Mouse (Mus musculus) forebrain, embryonic 14.5 days (tissue): ENCODE data around the gene Mrps9. TPM values are rescaled to one million over a fixed set of nuclear protein-coding genes. Genes with fewer than 3 reads are reported as not detected.

Experiments used
- ATAC-seq: fragments of 200-750 bp; cut with Nextera tagmentation; 2 replicates; pipeline ENCODE4 v1.8.0; 2017; ENCODE audit warnings: mild to moderate bottlenecking, moderate library complexity
- DNase-seq: peaks from one replicate; pipeline ENCODE4 v3.0.0-alpha.2; 2015; ENCODE audit warnings: low spot score
- H3K27ac ChIP-seq: fragments of 300-500 bp; sonication (generic); 2 replicates; pipeline ENCODE4 v1.5.1; 2014; ENCODE audit warnings: low read depth, mild to moderate bottlenecking, control low read depth, low read length, moderate library complexity
- H3K27me3 ChIP-seq: fragments of 300-500 bp; sonication (generic); replicated peaks from 2 replicates; pipeline ENCODE4 v1.6.1; 2014; ENCODE audit warnings: low read length, control low read depth, mixed read lengths; ENCODE audit not compliant: control insufficient read depth, insufficient read depth
- H3K36me3 ChIP-seq: fragments of 300-500 bp; sonication (generic); 2 replicates; pipeline ENCODE4 v1.6.1; 2014; ENCODE audit warnings: low read length, control low read depth; ENCODE audit not compliant: control insufficient read depth, insufficient read depth
- H3K4me1 ChIP-seq: fragments of 300-500 bp; sonication (generic); 2 replicates; pipeline ENCODE4 v1.6.1; 2014; ENCODE audit warnings: antibody characterized with exemption, low read length, control low read depth; ENCODE audit not compliant: control insufficient read depth, insufficient read depth
- H3K4me2 ChIP-seq: fragments of 300-500 bp; sonication (generic); 2 replicates; pipeline ENCODE4 v1.6.1; 2014; ENCODE audit warnings: mild to moderate bottlenecking, control low read depth, low read length
- H3K4me3 ChIP-seq: fragments of 300-500 bp; sonication (generic); 2 replicates; pipeline ENCODE4 v1.5.1; 2014; ENCODE audit warnings: low read depth, low read length, control low read depth
- H3K9ac ChIP-seq: fragments of 300-500 bp; sonication (generic); 2 replicates; pipeline ENCODE4 v1.6.1; 2014; ENCODE audit warnings: mild to moderate bottlenecking, low read length, control low read depth, moderate library complexity
- H3K9me3 ChIP-seq: fragments of 300-500 bp; sonication (generic); replicated peaks from 2 replicates; pipeline ENCODE4 v1.6.1; 2016; ENCODE audit warnings: low read length, control low read depth, mixed read lengths; ENCODE audit not compliant: control insufficient read depth
- WGBS: fragments of 180-500 bp; shearing (Covaris S2); extraction: QIAGEN DNeasy Blood & Tissue Kit; methylation state at CpG from one replicate; pipeline ENCODE4 v1.1.7; 2014; 5-methylcytosine and 5-hydroxymethylcytosine counted together
- polyA plus RNA-seq: library from polyadenylated mRNA; unstranded; fragments of >200 nt; fragmentation: Nextera tagmentation; extraction: Ambion mirVana; gene quantifications from 2 replicates; pipeline ENCODE4 v1.2.1, GENCODE M21; 2014

Gene Mrps9
- polyA plus RNA-seq, 1 experiment from 2014 or later = 48.0 TPM

- 17% methylated on average over 22 of the region's 22 CpGs for WGBS
- DNase-seq = peak; percentile 61
- Histone ChIP-seq H3K36me3 (peaks cover 2% of the 10 kb centered on the region; the same call in 1 of the 2 replicates), H3K9me3 (no peaks in the 10 kb centered on the region), H3K4me2 (peak overlapping the region; percentile 42), H3K4me3 (no peak overlapping the region), H3K9ac (no peak overlapping the region), H3K27ac (peak overlapping the region; percentile 74; the same call in 1 of the 2 replicates), H3K27me3 (no peaks in the 10 kb centered on the region), H3K4me1 (peaks cover 11% of the 10 kb centered on the region)
- ATAC-seq = peak; percentile 55; the same call in 1 of the 2 replicates
Measured at GRCm38 (mm10) chr1:42888541-42889349, 37.7 kb downstream of the Mrps9 start.

GRCm38 (mm10) chr1:42889421-42889887 lies 38.4 kb downstream of the Mrps9 start:
- 0 out of 2 replicates have a peak overlapping the region, but pooled peaks have one; percentile 18 for H3K9ac ChIP-seq
- peaks cover 2% of the 10 kb centered on the region; the same call in 1 of the 2 replicates for H3K36me3 ChIP-seq
- H3K27ac ChIP-seq = peak overlapping the region; percentile 74
- no peak overlapping the region for H3K4me2 ChIP-seq
- 23% methylated on average over 7 of the region's 7 CpGs for WGBS
- no peak overlapping the region for H3K4me3 ChIP-seq
- H3K4me1 ChIP-seq = peaks cover 11% of the 10 kb centered on the region
- H3K27me3 ChIP-seq = no peaks in the 10 kb centered on the region
- ATAC-seq = peak; percentile 77
- DNase-seq = peak; percentile 56
- H3K9me3 ChIP-seq = no peaks in the 10 kb centered on the region

- Histone ChIP-seq H3K4me1 (peaks cover 2% of the 10 kb centered on the region; the same call in 1 of the 2 replicates), H3K9ac (no peak overlapping the region), H3K27me3 (no peaks in the 10 kb centered on the region), H3K36me3 (peaks cover 23% of the 10 kb centered on the region), H3K4me2 (no peak overlapping the region), H3K4me3 (no peak overlapping the region), H3K9me3 (no peaks in the 10 kb centered on the region), H3K27ac (no peak overlapping the region)
- no peak for DNase-seq
- ATAC-seq = no peak
Measured at GRCm38 (mm10) chr1:42894695-42895094, 43.7 kb downstream of the Mrps9 start.

- ATAC-seq = no peak
- no peak overlapping the region for H3K27ac ChIP-seq
- no peak overlapping the region for H3K4me3 ChIP-seq
- no peak for DNase-seq
- H3K36me3 ChIP-seq = peaks cover 25% of the 10 kb centered on the region
- no peak overlapping the region for H3K4me2 ChIP-seq
- H3K9me3 ChIP-seq = no peaks in the 10 kb centered on the region
- WGBS = 80% methylated on average over 11 of the region's 11 CpGs
- H3K9ac ChIP-seq = no peak overlapping the region
- no peaks in the 10 kb centered on the region for H3K4me1 ChIP-seq
- no peaks in the 10 kb centered on the region for H3K27me3 ChIP-seq
Measured at GRCm38 (mm10) chr1:42905148-42905547, 54.1 kb downstream of the Mrps9 start.

GRCm38 (mm10) chr1:42906696-42907095 lies 55.7 kb downstream of the Mrps9 start:
- no peak overlapping the region for H3K9ac ChIP-seq
- no peaks in the 10 kb centered on the region for H3K4me1 ChIP-seq
- WGBS = 81% methylated on average over 7 of the region's 7 CpGs
- ATAC-seq = no peak
- no peak overlapping the region for H3K4me3 ChIP-seq
- DNase-seq = no peak
- no peaks in the 10 kb centered on the region for H3K9me3 ChIP-seq
- no peaks in the 10 kb centered on the region for H3K27me3 ChIP-seq
- H3K36me3 ChIP-seq = peaks cover 12% of the 10 kb centered on the region
- H3K27ac ChIP-seq = no peak overlapping the region
- no peak overlapping the region for H3K4me2 ChIP-seq

- H3K9ac ChIP-seq = no peak overlapping the region
- H3K4me2 ChIP-seq = no peak overlapping the region
- H3K36me3 ChIP-seq = peaks cover 11% of the 10 kb centered on the region
- WGBS = 36% methylated on average over 4 of the region's 4 CpGs
- H3K27ac ChIP-seq = no peak overlapping the region
- no peak overlapping the region for H3K4me3 ChIP-seq
- ATAC-seq (no peak), DNase-seq (no peak)
- no peaks in the 10 kb centered on the region for H3K4me1 ChIP-seq
- no peaks in the 10 kb centered on the region for H3K27me3 ChIP-seq
- H3K9me3 ChIP-seq = no peaks in the 10 kb centered on the region
Measured at GRCm38 (mm10) chr1:42907153-42907552, 56.1 kb downstream of the Mrps9 start.

GRCm38 (mm10) chr1:42915062-42915461 lies 64.0 kb downstream of the Mrps9 start:
- Histone ChIP-seq H3K27me3 (no peaks in the 10 kb centered on the region), H3K4me2 (no peak overlapping the region), H3K9me3 (no peaks in the 10 kb centered on the region), H3K4me1 (no peaks in the 10 kb centered on the region), H3K9ac (no peak overlapping the region), H3K36me3 (no peaks in the 10 kb centered on the region), H3K27ac (no peak overlapping the region), H3K4me3 (no peak overlapping the region)
- ATAC-seq = peak; percentile 92
- DNase-seq = peak; percentile 88
- 13% methylated on average over 4 of the region's 4 CpGs for WGBS

- H3K36me3 ChIP-seq = no peaks in the 10 kb centered on the region
- H3K4me2 ChIP-seq = no peak overlapping the region
Measured at GRCm38 (mm10) chr1:42916719-42917118, 65.7 kb downstream of the Mrps9 start.

GRCm38 (mm10) chr1:42917908-42918307 lies 66.9 kb downstream of the Mrps9 start:
- Histone ChIP-seq H3K4me3 (no peak overlapping the region), H3K9me3 (no peaks in the 10 kb centered on the region), H3K27ac (no peak overlapping the region), H3K4me1 (no peaks in the 10 kb centered on the region), H3K36me3 (no peaks in the 10 kb centered on the region), H3K4me2 (no peak overlapping the region), H3K27me3 (no peaks in the 10 kb centered on the region), H3K9ac (no peak overlapping the region)
- WGBS = 16% methylated on average over 4 of the region's 4 CpGs
- ATAC-seq (no peak), DNase-seq (peak; percentile 28)

More at GRCm38 (mm10) chr1:42916719-42917118, 65.7 kb downstream of the Mrps9 start:
- no peak for DNase-seq
- Histone ChIP-seq H3K4me1 (no peaks in the 10 kb centered on the region), H3K27ac (no peak overlapping the region), H3K27me3 (no peaks in the 10 kb centered on the region), H3K9ac (no peak overlapping the region), H3K9me3 (no peaks in the 10 kb centered on the region), H3K4me3 (no peak overlapping the region)
- ATAC-seq = no peak
- 87% methylated on average over 7 of the region's 7 CpGs for WGBS
